Mouse (Mus musculus) E14TG2a.4 (cell line): ENCODE results near the gene Svopl.

Experiments used
- H3K27me3 ChIP-seq: 2 replicates; pipeline ENCODE4 v1.6.1; 2014; ENCODE audit warnings: low read length, control low read depth; ENCODE audit not compliant: insufficient read depth
- H3K36me3 ChIP-seq: 2 replicates; pipeline ENCODE4 v1.6.1; 2014; ENCODE audit warnings: low read length, control low read depth; ENCODE audit not compliant: insufficient read depth
- H3K4me1 ChIP-seq: replicated peaks from 2 replicates; pipeline ENCODE4 v1.6.1; 2014; ENCODE audit warnings: low read depth, low read length, control low read depth
- H3K4me3 ChIP-seq: replicated peaks from 2 replicates; pipeline ENCODE4 v1.5.1; 2014; ENCODE audit warnings: mild to moderate bottlenecking, low read length
- H3K9me3 ChIP-seq: 2 replicates; pipeline ENCODE4 v1.6.1; 2014; ENCODE audit warnings: low read length, control low read depth
- CTCF ChIP-seq: conservative IDR thresholded peaks from 2 replicates; pipeline ENCODE4 v1.5.1; 2014; ENCODE audit warnings: low read length
- NANOG ChIP-seq: IDR thresholded peaks from 2 replicates; pipeline ENCODE4 v1.6.1; 2014; ENCODE audit warnings: borderline replicate concordance, low read length, mixed read lengths
- POU5F1 ChIP-seq: IDR thresholded peaks from 2 replicates; pipeline ENCODE4 v1.6.1; 2014; ENCODE audit warnings: low read length, borderline replicate concordance

The Svopl gene

GRCm38 (mm10) chr6:38046838-38047237 lies at the start of gene Svopl:
Gene Svopl, minus strand, starts transcription at chr6:38046996.
- no peak within 1 kb of the TSS for H3K4me3 ChIP-seq
- H3K27me3 ChIP-seq, result no peaks in the 10 kb centered on the region
- H3K4me1 ChIP-seq, result peaks cover 8% of the 10 kb centered on the region
- TF ChIP-seq CTCF (no peak), NANOG (no peak), POU5F1 (no peak)
- H3K36me3 ChIP-seq, result no peaks in the 10 kb centered on the region
- no peaks in the 10 kb centered on the region for H3K9me3 ChIP-seq

DNA sequence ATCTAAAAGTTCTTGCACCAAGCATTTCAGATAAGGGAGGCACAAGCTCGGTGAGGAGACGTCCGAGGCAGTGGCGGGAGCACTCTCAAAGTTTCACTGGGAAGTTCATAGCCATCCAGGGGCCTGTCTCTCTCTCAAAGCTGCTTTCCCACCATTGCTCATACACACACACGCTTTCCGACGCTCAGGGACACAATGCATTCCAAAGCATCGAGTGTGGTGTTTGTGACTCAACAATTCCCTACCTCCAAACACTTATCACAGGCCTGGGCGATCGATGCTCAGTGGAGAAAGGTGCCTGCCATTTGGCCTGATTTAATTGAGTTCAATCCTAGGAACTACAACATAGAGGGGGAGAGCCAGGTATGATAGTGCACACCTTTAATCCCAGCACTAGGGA lies 47.9 kb upstream of the Svopl start:
- Histone ChIP-seq H3K4me3 (no peak overlapping the region), H3K27me3 (no peaks in the 10 kb centered on the region), H3K4me1 (peaks cover 47% of the 10 kb centered on the region), H3K36me3 (peaks cover 7% of the 10 kb centered on the region; the same call in 1 of the 2 replicates), H3K9me3 (no peaks in the 10 kb centered on the region)
- no peak for TF ChIP-seq POU5F1
- no peak for TF ChIP-seq NANOG
- TF ChIP-seq CTCF, result no peak

DNA sequence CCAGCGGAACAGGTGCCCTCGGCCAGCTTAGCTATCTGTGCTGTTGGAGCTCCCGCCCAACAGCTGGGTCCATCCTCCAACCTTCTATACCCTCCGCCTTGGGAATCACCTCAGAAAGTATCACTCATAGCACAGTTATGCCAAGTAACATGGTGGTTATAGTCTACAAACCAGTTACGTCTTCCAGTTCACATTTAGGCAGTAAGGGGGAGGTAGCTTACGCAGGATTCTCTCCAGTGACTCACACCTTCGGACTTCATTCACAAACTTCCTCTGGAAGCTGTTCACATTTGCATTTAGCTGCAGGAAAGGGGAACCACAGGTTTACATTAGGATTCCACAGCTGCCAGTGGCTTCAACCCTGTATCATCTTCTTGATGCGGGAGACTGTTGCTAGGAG lies 45.7 kb upstream of the Svopl start:
- H3K27me3 ChIP-seq, result no peaks in the 10 kb centered on the region
- TF ChIP-seq CTCF (no peak), POU5F1 (no peak), NANOG (no peak)
- peaks cover 50% of the 10 kb centered on the region for H3K4me1 ChIP-seq
- H3K36me3 ChIP-seq, result peaks cover 7% of the 10 kb centered on the region
- no peaks in the 10 kb centered on the region for H3K9me3 ChIP-seq
- no peak overlapping the region for H3K4me3 ChIP-seq

DNA sequence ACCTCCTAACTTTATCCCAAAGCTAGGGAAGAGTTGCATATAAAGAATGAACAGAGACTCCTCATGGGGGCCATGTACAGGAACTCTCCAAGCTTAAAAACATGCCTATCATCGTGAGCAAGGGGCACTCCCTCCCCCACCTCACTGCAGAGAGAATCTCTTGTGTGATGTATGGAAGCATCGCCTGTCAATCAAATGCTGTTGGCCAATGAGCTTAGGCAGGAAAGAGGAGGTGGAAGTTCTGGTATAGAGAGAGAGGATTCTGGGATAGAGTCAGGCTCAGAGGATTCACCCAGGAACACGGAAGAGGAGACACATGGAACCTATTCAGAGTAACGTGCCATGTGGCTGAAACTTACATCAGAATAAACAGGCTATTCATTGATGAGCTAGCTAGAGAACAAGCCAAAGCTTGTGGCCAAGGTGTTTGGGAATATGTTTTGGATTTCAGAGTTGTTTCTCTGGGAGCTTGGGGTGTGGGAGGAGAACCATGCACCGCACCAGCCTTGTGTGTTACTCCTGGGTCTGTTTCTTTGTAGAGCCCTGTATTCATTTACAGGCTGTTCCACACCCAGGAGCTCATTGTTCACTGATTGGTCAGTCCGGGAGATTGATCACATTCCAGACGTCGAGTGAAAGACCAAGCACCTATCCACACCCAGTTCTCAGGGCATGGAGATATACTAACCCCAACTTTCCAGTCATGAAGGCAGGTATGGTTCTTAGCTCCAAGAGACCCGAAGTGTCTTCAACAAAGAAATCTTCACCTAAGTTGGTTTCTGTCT lies 40.6 kb upstream of the Svopl start:
- Histone ChIP-seq H3K4me1 (peaks cover 40% of the 10 kb centered on the region), H3K9me3 (no peaks in the 10 kb centered on the region), H3K27me3 (no peaks in the 10 kb centered on the region), H3K4me3 (no peak overlapping the region), H3K36me3 (peaks cover 13% of the 10 kb centered on the region)
- TF ChIP-seq POU5F1, result no peak
- no peak for TF ChIP-seq CTCF
- no peak for TF ChIP-seq NANOG

DNA sequence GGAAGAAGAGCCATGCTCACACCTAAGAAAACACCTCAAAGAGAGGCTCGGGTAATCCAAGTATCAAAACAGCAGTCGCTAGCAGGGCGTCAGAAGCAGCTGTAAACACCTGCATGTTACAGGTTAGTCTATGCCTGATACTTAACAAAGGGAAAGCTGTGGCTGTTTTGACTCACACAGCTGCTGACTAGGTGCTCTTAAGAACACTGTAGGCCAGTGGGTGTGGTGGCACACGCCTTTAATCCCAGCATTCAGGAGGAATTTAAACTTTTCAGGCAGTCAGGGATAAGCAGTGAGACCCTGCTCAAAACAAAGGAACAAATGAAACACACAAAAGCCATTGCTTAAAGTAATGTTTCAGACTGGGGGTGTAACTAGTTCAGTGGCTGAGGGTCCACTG lies 36.4 kb upstream of the Svopl start:
- peaks cover 46% of the 10 kb centered on the region for H3K4me1 ChIP-seq
- H3K4me3 ChIP-seq, result no peak overlapping the region
- H3K27me3 ChIP-seq, result no peaks in the 10 kb centered on the region
- peaks cover 28% of the 10 kb centered on the region for H3K36me3 ChIP-seq
- TF ChIP-seq NANOG, result peak; percentile 45; the same call in 1 of the 2 replicates
- no peak for TF ChIP-seq POU5F1
- no peaks in the 10 kb centered on the region for H3K9me3 ChIP-seq

GRCm38 (mm10) chr6:38081727-38082341 lies 35.0 kb upstream of the Svopl start:
- peaks cover 29% of the 10 kb centered on the region for H3K36me3 ChIP-seq
- H3K4me3 ChIP-seq, result no peak overlapping the region
- H3K4me1 ChIP-seq, result peaks cover 34% of the 10 kb centered on the region
- H3K9me3 ChIP-seq, result no peaks in the 10 kb centered on the region
- no peak for TF ChIP-seq NANOG
- no peak for TF ChIP-seq CTCF
- H3K27me3 ChIP-seq, result no peaks in the 10 kb centered on the region

DNA sequence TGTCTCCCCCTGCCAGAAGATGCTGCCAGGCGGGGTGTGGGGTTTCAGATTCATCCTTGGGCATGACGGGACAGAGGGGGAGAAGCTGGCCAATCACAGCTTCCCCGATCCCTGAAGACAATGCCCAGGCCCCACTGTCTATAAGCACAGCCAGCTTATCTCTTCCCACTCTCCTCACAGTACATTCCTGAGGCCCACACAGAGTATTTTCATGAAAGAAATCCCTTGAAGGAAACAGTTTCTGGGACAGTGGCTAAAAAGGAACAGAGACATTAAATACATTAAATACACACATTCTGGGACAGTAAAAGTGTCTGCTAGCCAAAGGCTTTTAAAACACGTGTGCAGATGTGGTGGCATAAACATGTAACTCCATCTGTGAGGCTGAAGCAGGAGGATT lies 33.6 kb upstream of the Svopl start:
- Histone ChIP-seq H3K4me1 (peaks cover 34% of the 10 kb centered on the region), H3K27me3 (no peaks in the 10 kb centered on the region), H3K4me3 (no peak overlapping the region), H3K9me3 (no peaks in the 10 kb centered on the region), H3K36me3 (peaks cover 31% of the 10 kb centered on the region)
- TF ChIP-seq CTCF, result no peak
- no peak for TF ChIP-seq NANOG
- no peak for TF ChIP-seq POU5F1

- no peaks in the 10 kb centered on the region for H3K4me1 ChIP-seq
- no peak for TF ChIP-seq NANOG
- TF ChIP-seq CTCF, result peak; percentile 51
- TF ChIP-seq POU5F1, result no peak
- no peak overlapping the region for H3K4me3 ChIP-seq
- 0 out of 2 replicates have a peak, but pooled peaks cover 3% of the 10 kb centered on the region for H3K9me3 ChIP-seq
- peaks cover 19% of the 10 kb centered on the region for H3K36me3 ChIP-seq
- H3K27me3 ChIP-seq, result no peaks in the 10 kb centered on the region
These were observed 26.8 kb upstream of the Svopl start for GRCm38 (mm10) chr6:38073592-38073991.
